Mouse (Mus musculus): Measurements from ENCODE around the gene Slc17a7. TPM values are rescaled to one million over a fixed set of nuclear protein-coding genes. Genes with fewer than 3 reads are reported as not detected.

Gene Slc17a7
- total and polyA plus RNA-seq, 3 experiments: 0.11 TPM; not detected in 2

- H3K4me3 ChIP-seq (replicated peaks in 1 of 3; ENCODE audit: low read depth in 2 of 3, low read length in 2 of 3, poor library complexity in 1 of 3): no peak overlapping the region
- no peak for DNase-seq (ENCODE audit: extremely low read depth)
- in situ Hi-C loops (cut with MboI; ENCODE audit: low pct_ligation_motif_present, low pct_unique_long_range_greater_than_20kb, low sequenced_read_pairs): no loop called here
- H3K9me3 ChIP-seq (replicated peaks; ENCODE audit: low read length): no peaks in the 10 kb centered on the region
- dilution Hi-C loops (cut with MboI; ENCODE audit: extremely low pct_ligation_motif_present, extremely low pct_unique_long_range_greater_than_20kb, low sequenced_read_pairs): no loop called here
- H3K27ac ChIP-seq (ENCODE audit: insufficient read depth, low read depth): no peak overlapping the region
- H3K4me1 ChIP-seq (ENCODE audit: control insufficient read depth in 1 of 2, insufficient read depth in 2 of 2): peaks cover 4 to 25% of the 10 kb centered on the region in 2 experiments
- peaks cover 0 to 48% of the 10 kb centered on the region in 2 experiments for H3K36me3 ChIP-seq (replicated peaks in 1 of 2; ENCODE audit: control insufficient read depth in 1 of 2, insufficient read depth in 1 of 2, low read length in 1 of 2)
- TF ChIP-seq BHLHE40 (IDR thresholded peaks at IDR 0.05; ENCODE audit: low read depth, low read length): no peak
- no peak for TF ChIP-seq CHD2 (IDR thresholded peaks at IDR 0.05; ENCODE audit: low read length)
- no peak overlapping the region for H3K4me2 ChIP-seq (ENCODE audit: insufficient read depth, low read depth, poor library complexity, severe bottlenecking)
- no peak overlapping the region for H3K9ac ChIP-seq (ENCODE audit: insufficient read depth, low read depth)
- no peaks in the 10 kb centered on the region for H3K79me2 ChIP-seq (replicated peaks; ENCODE audit: control insufficient read depth, extremely low read depth, insufficient read depth, poor library complexity, severe bottlenecking)
- no peaks in the 10 kb centered on the region for H3K27me3 ChIP-seq (replicated peaks)
Measured at GRCm38 (mm10) chr7:45155590-45155989, 8.2 kb upstream of the Slc17a7 start.

- Histone ChIP-seq H3K27me3 (replicated peaks) (no peaks in the 10 kb centered on the region), H3K79me2 (replicated peaks; ENCODE audit: control insufficient read depth, extremely low read depth, insufficient read depth, poor library complexity, severe bottlenecking) (no peaks in the 10 kb centered on the region), H3K27ac (ENCODE audit: insufficient read depth, low read depth) (no peak overlapping the region), H3K9ac (ENCODE audit: insufficient read depth, low read depth) (no peak overlapping the region), H3K36me3 (replicated peaks in 1 of 2; ENCODE audit: control insufficient read depth in 1 of 2, insufficient read depth in 1 of 2, low read length in 1 of 2) (peaks cover 0 to 53% of the 10 kb centered on the region in 2 experiments), H3K9me3 (replicated peaks; ENCODE audit: low read length) (no peaks in the 10 kb centered on the region), H3K4me3 (replicated peaks in 1 of 3; ENCODE audit: low read depth in 2 of 3, low read length in 2 of 3, poor library complexity in 1 of 3) (no peak overlapping the region), H3K4me2 (ENCODE audit: insufficient read depth, low read depth, poor library complexity, severe bottlenecking) (no peak overlapping the region), H3K4me1 (ENCODE audit: control insufficient read depth in 1 of 2, insufficient read depth in 2 of 2) (peaks cover 0 to 18% of the 10 kb centered on the region in 2 experiments; a peak in 2 of 4 replicates)
- in situ Hi-C loops (cut with MboI; ENCODE audit: low pct_ligation_motif_present, low pct_unique_long_range_greater_than_20kb, low sequenced_read_pairs) (no loop called here), dilution Hi-C loops (cut with MboI; ENCODE audit: extremely low pct_ligation_motif_present, extremely low pct_unique_long_range_greater_than_20kb, low sequenced_read_pairs) (no loop called here)
- no peak for DNase-seq (ENCODE audit: extremely low read depth)
- TF ChIP-seq USF1 (IDR thresholded peaks at IDR 0.05; ENCODE audit: low read depth, low read length): no peak
- TF ChIP-seq IRF4 (IDR thresholded peaks at IDR 0.05; ENCODE audit: low read depth, low read length): no peak
- no peak for TF ChIP-seq E2F4 (IDR thresholded peaks at IDR 0.05; ENCODE audit: insufficient replicate concordance, low read depth, low read length)
- TF ChIP-seq CHD2 (IDR thresholded peaks at IDR 0.05; ENCODE audit: low read length): no peak
- TF ChIP-seq EP300 (IDR thresholded peaks at IDR 0.05; ENCODE audit: low read length): no peak
- no peak for TF ChIP-seq ZNF384 (IDR thresholded peaks at IDR 0.05; ENCODE audit: low read depth, low read length)
- no peak for TF ChIP-seq RAD21 (IDR thresholded peaks at IDR 0.05; ENCODE audit: low read depth, low read length)
- no peak for TF ChIP-seq GABPA (IDR thresholded peaks at IDR 0.05; ENCODE audit: insufficient replicate concordance, low read depth, low read length)
- no peak for TF ChIP-seq MAX (IDR thresholded peaks at IDR 0.05; ENCODE audit: low read length)
- TF ChIP-seq MAFK (IDR thresholded peaks at IDR 0.05; ENCODE audit: insufficient replicate concordance, low read length): no peak
- no peak for TF ChIP-seq TBP (conservative IDR thresholded peaks at IDR 0.05; ENCODE audit: low read depth, low read length)
Measured at GRCm38 (mm10) chr7:45156206-45156605, 7.5 kb upstream of the Slc17a7 start.

- in situ Hi-C loops (cut with MboI; ENCODE audit: low pct_ligation_motif_present, low pct_unique_long_range_greater_than_20kb, low sequenced_read_pairs): no loop called here
- Histone ChIP-seq H3K9ac (ENCODE audit: insufficient read depth, low read depth) (no peak overlapping the region), H3K4me2 (ENCODE audit: insufficient read depth, low read depth, poor library complexity, severe bottlenecking) (no peak overlapping the region), H3K79me2 (replicated peaks; ENCODE audit: control insufficient read depth, extremely low read depth, insufficient read depth, poor library complexity, severe bottlenecking) (no peaks in the 10 kb centered on the region), H3K9me3 (replicated peaks; ENCODE audit: low read length) (no peaks in the 10 kb centered on the region), H3K36me3 (replicated peaks in 1 of 2; ENCODE audit: control insufficient read depth in 1 of 2, insufficient read depth in 1 of 2, low read length in 1 of 2) (peaks cover 0 to 48% of the 10 kb centered on the region in 2 experiments), H3K4me1 (ENCODE audit: control insufficient read depth in 1 of 2, insufficient read depth in 2 of 2) (peaks cover 0 to 17% of the 10 kb centered on the region in 2 experiments; a peak in 3 of 4 replicates), H3K27ac (ENCODE audit: insufficient read depth, low read depth) (no peak overlapping the region), H3K27me3 (replicated peaks) (peaks cover 1% of the 10 kb centered on the region), H3K4me3 (replicated peaks in 1 of 3; ENCODE audit: low read depth in 2 of 3, low read length in 2 of 3, poor library complexity in 1 of 3) (no peak overlapping the region)
- dilution Hi-C loops (cut with MboI; ENCODE audit: extremely low pct_ligation_motif_present, extremely low pct_unique_long_range_greater_than_20kb, low sequenced_read_pairs): no loop called here
- TF ChIP-seq ZC3H11A (IDR thresholded peaks at IDR 0.05; ENCODE audit: low read depth, low read length) (no peak), PAX5 (IDR thresholded peaks at IDR 0.05; ENCODE audit: low read length) (no peak), MAZ (IDR thresholded peaks at IDR 0.05; ENCODE audit: low read depth, low read length) (no peak), MAX (IDR thresholded peaks at IDR 0.05; ENCODE audit: low read length) (no peak), SMC3 (IDR thresholded peaks at IDR 0.05; ENCODE audit: low read depth, low read length) (no peak)
- no peak for DNase-seq (ENCODE audit: extremely low read depth)
Measured at GRCm38 (mm10) chr7:45157459-45157858, 6.3 kb upstream of the Slc17a7 start.
